Comparison of ENCODE assay signal across 9 mouse cellular contexts in genomic region chr10:16545445-16545844, GRCm38 (mm10).
DNase-seq lines count a peak whose midpoint lies in the region; ATAC-seq and TF ChIP-seq lines count a peak whose summit lies in the region.
"Had no signal": no experiment of that assay in that cellular context is flagged by ENCODE, and none has a peak within 500 bp of the region (broad histone marks: within the 10 kb centered on the region; RNA-seq: fewer than 3 reads in every experiment).

No protein-coding gene starts in this region.

- H3K27me3 ChIP-seq in kidney, embryonic 14.5 days (ENCODE audit: control insufficient read depth, insufficient read depth, low read length): no peaks in the 10 kb centered on the region
- no peaks in the 10 kb centered on the region for H3K27me3 ChIP-seq in embryonic facial prominence, embryonic 15.5 days
- H3K27me3 ChIP-seq in lung, postnatal 0 days (replicated peaks; ENCODE audit: insufficient read depth, low read length): no peaks in the 10 kb centered on the region
- no peaks in the 10 kb centered on the region for H3K27me3 ChIP-seq in neural tube, embryonic 15.5 days (replicated peaks)

- H3K4me2 ChIP-seq in kidney, embryonic 14.5 days (replicated peaks; ENCODE audit: low read depth, low read length): no peak overlapping the region
- no peak overlapping the region for H3K4me2 ChIP-seq in embryonic facial prominence, embryonic 15.5 days (replicated peaks)
- H3K4me2 ChIP-seq in lung, postnatal 0 days (replicated peaks; ENCODE audit: low read depth, low read length): no peak overlapping the region
- H3K4me2 ChIP-seq in neural tube, embryonic 15.5 days: no peak overlapping the region

- H3K9ac ChIP-seq in kidney, embryonic 14.5 days (ENCODE audit: low read depth, low read length): no peak overlapping the region
- no peak overlapping the region for H3K9ac ChIP-seq in embryonic facial prominence, embryonic 15.5 days
- H3K9ac ChIP-seq in lung, postnatal 0 days (replicated peaks; ENCODE audit: low read depth): no peak overlapping the region
- no peak overlapping the region for H3K9ac ChIP-seq in neural tube, embryonic 15.5 days (replicated peaks)

- peak; percentile 76; the same call in 1 of the 2 replicates for ATAC-seq in kidney, embryonic 14.5 days (ENCODE audit: low FRiP score, low TSS enrichment)
- no peak; the same call in 1 of the 2 replicates for ATAC-seq in embryonic facial prominence, embryonic 15.5 days (ENCODE audit: insufficient number of reproducible peaks, low FRiP score, low TSS enrichment, low read depth)
- ATAC-seq in lung, postnatal 0 days: peak; percentile 68
- ATAC-seq in neural tube, embryonic 15.5 days (ENCODE audit: low FRiP score): no peak
- no peak for ATAC-seq in erythroid progenitor cell, adult 5-6 weeks (replicated peaks; ENCODE audit: low FRiP score, poor library complexity, severe bottlenecking)

- H3K9me3 ChIP-seq in kidney, embryonic 14.5 days (ENCODE audit: control insufficient read depth, low read length): no peaks in the 10 kb centered on the region
- H3K9me3 ChIP-seq in embryonic facial prominence, embryonic 15.5 days (replicated peaks): no peaks in the 10 kb centered on the region
- no peaks in the 10 kb centered on the region for H3K9me3 ChIP-seq in lung, postnatal 0 days (ENCODE audit: low read length)
- no peaks in the 10 kb centered on the region for H3K9me3 ChIP-seq in neural tube, embryonic 15.5 days (replicated peaks)

- no peak overlapping the region for H3K4me3 ChIP-seq in kidney, embryonic 14.5 days (ENCODE audit: low read length)
- H3K4me3 ChIP-seq in embryonic facial prominence, embryonic 15.5 days (replicated peaks): no peak overlapping the region
- no peak overlapping the region for H3K4me3 ChIP-seq in lung, postnatal 0 days (ENCODE audit: low read depth, low read length)
- no peak overlapping the region for H3K4me3 ChIP-seq in neural tube, embryonic 15.5 days (replicated peaks)

- no peak for DNase-seq in kidney, adult 11 months
- peak; percentile 84 for DNase-seq in NIH3T3 (ENCODE audit: low read depth)
- peak; percentile 62 for DNase-seq in lung, postnatal 0 days (ENCODE audit: low spot score)
- no peak for DNase-seq in urinary bladder, postnatal 4 days (ENCODE audit: low spot score in 2 of 2)
- DNase-seq: gastrocnemius, postnatal 25 days had no signal

- H3K4me1 ChIP-seq in kidney, embryonic 14.5 days (ENCODE audit: control insufficient read depth, insufficient read depth, low read length): no peaks in the 10 kb centered on the region
- H3K4me1 ChIP-seq in embryonic facial prominence, embryonic 15.5 days: peaks cover 6% of the 10 kb centered on the region; the same call in 1 of the 2 replicates
- no peaks in the 10 kb centered on the region for H3K4me1 ChIP-seq in lung, postnatal 0 days (ENCODE audit: insufficient read depth, low read depth, low read length)
- 0 out of 2 replicates have a peak, but pooled peaks cover 2% of the 10 kb centered on the region for H3K4me1 ChIP-seq in neural tube, embryonic 15.5 days

- no peaks in the 10 kb centered on the region for H3K36me3 ChIP-seq in kidney, embryonic 14.5 days (ENCODE audit: control insufficient read depth, insufficient read depth, low read length)
- no peaks in the 10 kb centered on the region for H3K36me3 ChIP-seq in embryonic facial prominence, embryonic 15.5 days
- H3K36me3 ChIP-seq in lung, postnatal 0 days (ENCODE audit: insufficient read depth, low read length): no peaks in the 10 kb centered on the region
- H3K36me3 ChIP-seq in neural tube, embryonic 15.5 days: no peaks in the 10 kb centered on the region

- peak; percentile 60 for TF ChIP-seq EP300 in lung, postnatal 0 days (IDR thresholded peaks at IDR 0.05)

- TF ChIP-seq CTCF in lung, postnatal 0 days (IDR thresholded peaks at IDR 0.05): no peak

- no peak overlapping the region for H3K27ac ChIP-seq in kidney, embryonic 14.5 days (ENCODE audit: low read depth, low read length)
- H3K27ac ChIP-seq in embryonic facial prominence, embryonic 15.5 days (replicated peaks): 0 out of 2 replicates have a peak overlapping the region, but pooled peaks have one; percentile 28
- 0 out of 2 replicates have a peak overlapping the region, but pooled peaks have one; percentile 9 for H3K27ac ChIP-seq in lung, postnatal 0 days (ENCODE audit: low read length)
- no peak overlapping the region for H3K27ac ChIP-seq in neural tube, embryonic 15.5 days (replicated peaks)

- 0% methylated on average over 1 of the region's 1 CpGs for WGBS in kidney, embryonic 14.5 days
- 0% methylated on average over 1 of the region's 1 CpGs for WGBS in embryonic facial prominence, embryonic 15.5 days
- WGBS in lung, postnatal 0 days: 19% methylated on average over 1 of the region's 1 CpGs
- 8% methylated on average over 1 of the region's 1 CpGs for WGBS in neural tube, embryonic 15.5 days

Comparison
In these comparisons a context has a peak if more than half of its experiments do, and no peak if none do; other contexts are left out.
1. ATAC-seq: peak in kidney, embryonic 14.5 days (single experiment) and lung, postnatal 0 days (single experiment); none in embryonic facial prominence, embryonic 15.5 days (single experiment), neural tube, embryonic 15.5 days (single experiment) and erythroid progenitor cell, adult 5-6 weeks (single experiment).
2. H3K27ac ChIP-seq: peak in embryonic facial prominence, embryonic 15.5 days (single experiment) and lung, postnatal 0 days (single experiment); none in kidney, embryonic 14.5 days (single experiment) and neural tube, embryonic 15.5 days (single experiment).
3. DNase-seq: peak in NIH3T3 (single experiment) and lung, postnatal 0 days (single experiment); none in kidney, adult 11 months (single experiment) and urinary bladder, postnatal 4 days (0 of 2).